Mouse (Mus musculus) cerebellum, postnatal 14 days (tissue): Measurements from ENCODE around the gene Zdhhc17.

Experiments used
- DNase-seq, 2 experiments: peaks; one replicate each; pipeline ENCODE4 v3.0.0; 2021; ENCODE audit warnings: mixed read lengths in 2 of 2

Zdhhc17 gene

GRCm38 (mm10) chr10:110951748-110952147 lies 58.2 kb downstream of the Zdhhc17 start:
- no peak for DNase-seq

- no peak for DNase-seq
Observed at GRCm38 (mm10) chr10:110951112-110951511, 58.8 kb downstream of the Zdhhc17 start.

- no peak for DNase-seq
Observed at GRCm38 (mm10) chr10:110947574-110947973, 62.4 kb downstream of the Zdhhc17 start.

- DNase-seq, result no peak
Observed at GRCm38 (mm10) chr10:110945966-110946365, 64.0 kb downstream of the Zdhhc17 start.

GRCm38 (mm10) chr10:110944175-110944574 lies 65.8 kb downstream of the Zdhhc17 start:
- no peak for DNase-seq

GRCm38 (mm10) chr10:110942806-110943205 lies 67.1 kb downstream of the Zdhhc17 start:
- DNase-seq, result no peak

- no peak for DNase-seq
Observed at GRCm38 (mm10) chr10:110941968-110942367, 68.0 kb downstream of the Zdhhc17 start.

GRCm38 (mm10) chr10:110940740-110941398 lies 69.1 kb downstream of the Zdhhc17 start:
- peak in 1 of 2 experiments; percentile 17 for DNase-seq

- peak; percentile 58 to 64 for DNase-seq
Observed at GRCm38 (mm10) chr10:110939717-110940116, 70.2 kb downstream of the Zdhhc17 start.

GRCm38 (mm10) chr10:110938841-110939549 lies 70.9 kb downstream of the Zdhhc17 start:
- DNase-seq, result peak; percentile 80 to 86

GRCm38 (mm10) chr10:110938361-110938760 lies 71.6 kb downstream of the Zdhhc17 start:
- peak; percentile 52 to 54 for DNase-seq

GRCm38 (mm10) chr10:110935669-110936068 lies 74.3 kb downstream of the Zdhhc17 start:
- no peak for DNase-seq

- peak; percentile 61 to 64 for DNase-seq
Observed at GRCm38 (mm10) chr10:110935081-110935480, 74.9 kb downstream of the Zdhhc17 start.

- no peak for DNase-seq
Observed at GRCm38 (mm10) chr10:110933584-110933983, 76.4 kb downstream of the Zdhhc17 start.

GRCm38 (mm10) chr10:110931913-110932560 lies 77.9 kb downstream of the Zdhhc17 start:
- DNase-seq, result no peak

GRCm38 (mm10) chr10:110931161-110931912 lies 78.6 kb downstream of the Zdhhc17 start:
- DNase-seq, result peak; percentile 37 to 43

- DNase-seq, result peak; percentile 36 to 44
Observed at GRCm38 (mm10) chr10:110929756-110930155, 80.2 kb downstream of the Zdhhc17 start.

- DNase-seq, result peak; percentile 76 to 77
Observed at GRCm38 (mm10) chr10:110927491-110927890, 82.4 kb downstream of the Zdhhc17 start.

GRCm38 (mm10) chr10:110922612-110923011 lies 87.3 kb downstream of the Zdhhc17 start:
- no peak for DNase-seq

- no peak for DNase-seq
Observed at GRCm38 (mm10) chr10:110921890-110922289, 88.0 kb downstream of the Zdhhc17 start.

- DNase-seq, result no peak
Observed at GRCm38 (mm10) chr10:110920368-110920950, 89.5 kb downstream of the Zdhhc17 start.

- DNase-seq, result peak; percentile 80 to 81
Observed at GRCm38 (mm10) chr10:110919531-110920343, 90.2 kb downstream of the Zdhhc17 start, which contains the start of gene Csrp2. Gene Csrp2 (plus strand): TSS chr10:110919789.
